Mouse (Mus musculus): ENCODE results near the gene Armh3.

DNA sequence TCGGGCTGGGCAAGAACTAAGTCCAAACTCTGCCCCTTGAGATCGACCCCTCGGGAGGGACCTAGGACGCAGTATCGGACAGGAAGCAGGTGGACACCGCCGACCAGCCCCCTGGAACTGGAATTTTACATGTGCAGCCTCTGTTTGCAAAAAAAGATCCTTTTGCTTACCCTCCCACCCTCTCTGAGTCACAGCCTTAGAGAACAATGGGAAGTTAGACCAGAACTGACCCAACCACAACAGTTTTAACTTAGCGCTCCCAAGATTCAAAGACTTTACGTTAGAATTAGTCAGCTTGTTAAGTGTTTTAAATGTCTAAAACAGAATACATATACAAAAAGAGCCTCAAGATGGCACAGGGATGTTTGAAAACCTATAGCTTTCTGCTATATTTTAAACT lies 51.7 kb downstream of the Armh3 start:
- TF ChIP-seq CTCF (IDR thresholded peaks at IDR 0.05; ENCODE audit: borderline replicate concordance, insufficient read depth, low read length) = no peak
- TF ChIP-seq POLR2A (IDR thresholded peaks at IDR 0.05; ENCODE audit: low read depth, low read length) = no peak
